Mouse (Mus musculus): ENCODE measurements around the gene Zfand3.

DNA sequence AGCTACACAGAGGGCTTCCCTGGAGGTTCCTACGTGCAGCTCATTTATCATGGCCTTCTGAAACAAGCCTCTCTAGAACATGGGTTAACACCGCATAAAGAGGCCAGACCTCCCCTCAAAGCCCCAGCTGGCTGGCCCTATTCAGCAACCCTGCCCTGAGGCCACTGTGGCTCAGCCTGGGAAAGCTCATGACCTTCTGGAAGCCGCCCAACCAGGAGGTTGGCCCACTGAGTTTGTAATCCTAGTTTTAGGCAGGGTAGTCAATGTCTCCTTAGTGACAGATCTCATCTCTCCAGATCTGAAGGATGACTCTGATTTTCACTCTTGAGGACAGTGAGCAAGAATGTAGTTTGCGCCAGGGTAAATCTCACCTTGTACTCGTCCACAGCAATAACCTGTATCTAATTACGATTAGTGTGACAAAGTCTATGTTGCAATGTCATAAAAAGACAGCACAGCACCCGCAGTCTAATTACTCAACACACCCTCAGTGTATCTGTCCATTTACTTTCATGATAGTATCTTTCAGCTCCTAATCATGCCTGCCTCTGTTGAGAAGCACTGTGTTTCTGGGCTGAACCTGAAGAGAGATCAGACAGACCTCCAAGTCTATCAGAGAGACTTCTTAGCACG, 251.5 kb downstream of the Zfand3 start:
- TF ChIP-seq CTCF (IDR thresholded peaks at IDR 0.05; ENCODE audit: insufficient read depth, low read length) (no peak), POLR2A (IDR thresholded peaks at IDR 0.05; ENCODE audit: borderline replicate concordance, extremely low read depth, low read depth, low read length) (no peak)
